Mouse (Mus musculus) brain, embryonic 14.5 days (tissue): ENCODE measurements around the gene Cux1.

Experiments used
- CTCF ChIP-seq: fragments of 200-500 bp; IDR thresholded peaks from 2 replicates; pipeline ENCODE4 v1.5.1; 2012; ENCODE audit warnings: inconsistent platforms, mild to moderate bottlenecking, moderate library complexity, borderline replicate concordance; ENCODE audit not compliant: insufficient read depth, insufficient read length; ENCODE audit errors: extremely low read depth
- POLR2A ChIP-seq: fragments of 200-500 bp; IDR thresholded peaks from 2 replicates; pipeline ENCODE4 v1.6.1; 2012; ENCODE audit warnings: mild to moderate bottlenecking, inconsistent platforms, borderline replicate concordance; ENCODE audit not compliant: poor library complexity, insufficient read depth, insufficient read length, severe bottlenecking; ENCODE audit errors: extremely low read depth

- no peak for TF ChIP-seq POLR2A
- no peak for TF ChIP-seq CTCF
Measured at GRCm38 (mm10) chr5:136458893-136459499, 108.3 kb downstream of the Cux1 start.
